Mouse (Mus musculus): ENCODE data around the gene Crebbp.

GRCm38 (mm10) chr16:4052601-4053000, 161.2 kb downstream of the Crebbp start:
- TF ChIP-seq EP300 (IDR thresholded peaks at IDR 0.05; ENCODE audit: low read depth) (no peak), CTCF (IDR thresholded peaks at IDR 0.05; ENCODE audit: low read depth) (no peak)
